Mouse (Mus musculus): ENCODE measurements at regions not wholly inside any gene's neighbourhood (a gene's known extent, or its start where the extent isn't known, plus 50 kb on each side); places are given as distances from the start of the nearest gene placed in this dataset.
A peak's percentile ranks its signal among the peaks of the same experiment; 100 is the strongest.

DNA sequence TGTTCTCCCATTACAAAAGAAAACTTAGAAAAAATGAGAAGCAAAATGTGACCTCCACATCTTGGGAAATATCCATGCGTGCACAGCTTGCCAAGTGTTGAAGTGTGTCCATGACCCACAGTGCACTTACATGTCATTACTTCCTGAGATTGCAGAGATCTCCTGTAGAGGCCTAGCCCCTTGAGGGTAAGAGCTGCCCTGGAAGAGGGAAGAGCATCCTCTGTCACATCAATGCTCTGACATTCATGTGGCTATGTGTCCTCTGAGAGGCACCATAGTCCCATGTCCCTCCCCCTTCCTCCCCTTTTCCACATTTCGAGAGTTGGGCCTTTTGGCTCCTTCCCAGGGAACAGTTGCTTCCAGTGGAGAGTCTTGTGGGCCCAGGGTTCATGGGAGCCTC is 121.4 kb upstream of the Gas1 start:
- Histone ChIP-seq H3K27me3 (replicated peaks; ENCODE audit: control insufficient read depth, insufficient read depth, low read length) (no peaks in the 10 kb centered on the region), H3K27ac (ENCODE audit: insufficient read depth, low read depth, low read length) (no peak overlapping the region), H3K36me3 (ENCODE audit: control insufficient read depth, insufficient read depth, low read length) (no peaks in the 10 kb centered on the region), H3K4me1 (ENCODE audit: control insufficient read depth, insufficient read depth, low read length) (no peaks in the 10 kb centered on the region), H3K4me3 (ENCODE audit: insufficient read depth, low read depth, low read length) (no peak overlapping the region)
- TF ChIP-seq POLR2A (IDR thresholded peaks at IDR 0.05; ENCODE audit: low read depth, low read length) (no peak), CTCF (conservative IDR thresholded peaks at IDR 0.05; ENCODE audit: insufficient read depth, insufficient read length, low read depth, low read length) (no peak)
- peak; percentile 44 for DNase-seq
- WGBS = 56% methylated on average over 2 of the region's 2 CpGs

DNA sequence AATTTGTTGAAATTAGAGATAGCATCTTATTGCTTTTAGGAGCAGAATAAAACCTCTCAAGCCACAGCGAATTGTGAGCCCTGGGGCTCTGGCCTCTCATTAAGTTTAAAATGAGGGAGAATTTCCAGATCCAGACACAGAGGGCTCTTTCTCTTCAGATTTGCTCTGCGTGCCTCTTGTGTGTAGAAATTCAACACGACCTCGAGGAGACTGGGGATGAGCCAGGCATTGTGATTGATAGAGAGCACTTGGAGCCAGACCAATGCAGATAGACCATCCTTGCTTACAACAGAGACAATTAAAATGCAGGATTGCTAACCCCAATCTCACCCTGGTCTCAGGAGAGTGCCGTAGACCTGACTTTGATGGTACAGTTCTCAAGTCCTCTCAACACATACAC is 121.9 kb upstream of the Gas1 start:
- DNase-seq = peak; percentile 11
- Histone ChIP-seq H3K36me3 (ENCODE audit: control insufficient read depth, insufficient read depth, low read length) (no peaks in the 10 kb centered on the region), H3K4me3 (ENCODE audit: insufficient read depth, low read depth, low read length) (no peak overlapping the region), H3K4me1 (ENCODE audit: control insufficient read depth, insufficient read depth, low read length) (no peaks in the 10 kb centered on the region), H3K27me3 (replicated peaks; ENCODE audit: control insufficient read depth, insufficient read depth, low read length) (no peaks in the 10 kb centered on the region), H3K27ac (ENCODE audit: insufficient read depth, low read depth, low read length) (no peak overlapping the region)
- TF ChIP-seq POLR2A (IDR thresholded peaks at IDR 0.05; ENCODE audit: low read depth, low read length) (no peak), CTCF (conservative IDR thresholded peaks at IDR 0.05; ENCODE audit: insufficient read depth, insufficient read length, low read depth, low read length) (no peak)
- WGBS = 66% methylated on average over 5 of the region's 5 CpGs

- TF ChIP-seq POLR2A (IDR thresholded peaks at IDR 0.05; ENCODE audit: low read depth, low read length) = no peak
- no peak for TF ChIP-seq CTCF (conservative IDR thresholded peaks at IDR 0.05; ENCODE audit: insufficient read depth, insufficient read length, low read depth, low read length)
- Histone ChIP-seq H3K27me3 (replicated peaks; ENCODE audit: control insufficient read depth, insufficient read depth, low read length) (no peaks in the 10 kb centered on the region), H3K4me1 (ENCODE audit: control insufficient read depth, insufficient read depth, low read length) (peaks cover 5% of the 10 kb centered on the region; the same call in 1 of the 2 replicates), H3K27ac (ENCODE audit: insufficient read depth, low read depth, low read length) (no peak overlapping the region), H3K4me3 (ENCODE audit: insufficient read depth, low read depth, low read length) (no peak overlapping the region), H3K36me3 (ENCODE audit: control insufficient read depth, insufficient read depth, low read length) (no peaks in the 10 kb centered on the region)
- WGBS = 87% methylated on average over 9 of the region's 9 CpGs
- no peak for DNase-seq
Measured at GRCm38 (mm10) chr13:60303561-60303960, 126.4 kb upstream of the Gas1 start.

DNA sequence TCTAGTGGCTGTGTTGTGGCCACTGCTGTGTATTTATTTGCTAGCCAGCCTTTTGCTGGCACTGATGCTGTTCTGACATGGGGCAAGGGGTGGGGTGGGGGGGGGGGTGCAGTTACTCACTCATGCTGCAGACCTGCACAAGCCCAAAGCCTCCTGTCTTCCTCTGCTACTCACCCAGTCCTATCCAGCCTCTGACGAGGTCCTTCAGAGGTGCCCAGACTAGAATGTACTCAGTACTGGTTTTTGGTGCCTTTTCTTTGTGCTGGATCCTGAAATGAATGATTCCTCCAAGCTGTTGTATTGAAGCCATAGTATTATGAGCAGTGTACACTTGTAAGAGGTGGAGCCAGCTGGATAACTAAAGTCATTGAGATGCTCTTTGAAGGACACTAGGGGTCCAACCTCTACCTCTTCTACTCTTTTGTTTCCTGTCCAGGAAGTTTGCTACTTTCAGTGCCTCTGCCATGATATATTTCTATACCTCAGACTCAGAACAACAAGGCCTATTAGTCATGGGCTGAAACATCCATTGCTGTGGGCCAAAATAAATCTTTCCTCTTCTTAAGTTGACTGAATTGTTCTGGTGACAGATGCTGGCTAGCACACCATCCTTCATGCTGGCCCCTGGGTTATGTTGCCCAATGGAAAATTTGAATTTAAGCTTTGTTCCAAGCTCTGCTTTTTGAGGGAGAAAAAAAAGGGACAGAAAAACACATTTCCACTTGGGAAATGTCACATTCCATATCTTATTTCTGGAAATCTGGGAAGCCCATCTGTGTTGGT is 128.1 kb upstream of the Gas1 start:
- WGBS = 72% methylated on average over 1 of the region's 1 CpGs
- H3K36me3 ChIP-seq (ENCODE audit: control insufficient read depth, insufficient read depth, low read length) = no peaks in the 10 kb centered on the region
- H3K4me3 ChIP-seq (ENCODE audit: insufficient read depth, low read depth, low read length) = no peak overlapping the region
- H3K27ac ChIP-seq (ENCODE audit: insufficient read depth, low read depth, low read length) = no peak overlapping the region
- H3K27me3 ChIP-seq (replicated peaks; ENCODE audit: control insufficient read depth, insufficient read depth, low read length) = no peaks in the 10 kb centered on the region
- H3K4me1 ChIP-seq (ENCODE audit: control insufficient read depth, insufficient read depth, low read length) = peaks cover 5% of the 10 kb centered on the region; the same call in 1 of the 2 replicates
- TF ChIP-seq POLR2A (IDR thresholded peaks at IDR 0.05; ENCODE audit: low read depth, low read length) (no peak), CTCF (conservative IDR thresholded peaks at IDR 0.05; ENCODE audit: insufficient read depth, insufficient read length, low read depth, low read length) (no peak)
- DNase-seq = no peak

DNA sequence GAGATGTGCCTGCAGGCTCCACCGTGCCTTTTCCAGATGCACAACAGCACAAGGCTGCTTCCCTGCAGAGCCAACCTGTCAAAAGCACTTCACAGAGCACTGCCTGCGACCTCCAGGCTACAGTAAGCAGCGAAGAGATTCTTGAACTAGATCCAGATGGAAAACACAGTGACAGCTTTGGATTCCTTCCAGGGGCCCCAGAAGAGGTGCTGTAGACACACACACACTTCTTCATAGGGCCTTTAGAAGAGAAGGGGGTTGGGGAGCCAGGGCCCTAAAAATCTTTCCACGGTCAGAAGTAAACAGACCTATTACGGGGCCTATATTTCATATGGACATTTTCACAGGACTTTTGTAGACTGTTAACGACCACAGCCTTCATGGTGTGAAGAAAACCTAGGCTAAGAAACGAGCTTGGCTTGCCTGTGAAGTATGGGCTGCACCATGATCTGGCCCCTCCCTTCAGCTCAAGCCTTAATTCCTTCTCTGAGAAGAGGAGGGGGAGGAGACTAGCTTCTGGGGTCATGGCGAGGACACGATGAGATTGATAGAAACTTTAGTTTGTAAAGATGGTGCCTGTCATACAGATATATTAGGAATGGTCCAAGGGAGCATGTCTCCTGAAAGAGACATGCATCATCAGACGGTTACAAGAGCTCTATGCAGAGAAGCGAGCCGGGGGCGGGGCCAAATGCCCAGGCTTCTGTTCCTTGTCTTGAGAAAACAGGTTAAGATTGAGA is 131.1 kb upstream of the Gas1 start:
- TF ChIP-seq CTCF (conservative IDR thresholded peaks at IDR 0.05; ENCODE audit: insufficient read depth, insufficient read length, low read depth, low read length) (no peak), POLR2A (IDR thresholded peaks at IDR 0.05; ENCODE audit: low read depth, low read length) (no peak)

GRCm38 (mm10) chr13:60309482-60309881 is 132.3 kb upstream of the Gas1 start:
- Histone ChIP-seq H3K36me3 (ENCODE audit: control insufficient read depth, insufficient read depth, low read length) (no peaks in the 10 kb centered on the region), H3K27me3 (replicated peaks; ENCODE audit: control insufficient read depth, insufficient read depth, low read length) (no peaks in the 10 kb centered on the region), H3K4me3 (ENCODE audit: insufficient read depth, low read depth, low read length) (no peak overlapping the region), H3K4me1 (ENCODE audit: control insufficient read depth, insufficient read depth, low read length) (peaks cover 5% of the 10 kb centered on the region; the same call in 1 of the 2 replicates), H3K27ac (ENCODE audit: insufficient read depth, low read depth, low read length) (no peak overlapping the region)
- no peak for DNase-seq
- TF ChIP-seq CTCF (conservative IDR thresholded peaks at IDR 0.05; ENCODE audit: insufficient read depth, insufficient read length, low read depth, low read length) (no peak), POLR2A (IDR thresholded peaks at IDR 0.05; ENCODE audit: low read depth, low read length) (no peak)
- 87% methylated on average over 12 of the region's 12 CpGs for WGBS

More for the DNA sequence above, 131.1 kb upstream of the Gas1 start:
- Histone ChIP-seq H3K27ac (ENCODE audit: insufficient read depth, low read depth, low read length) (no peak overlapping the region), H3K27me3 (replicated peaks; ENCODE audit: control insufficient read depth, insufficient read depth, low read length) (no peaks in the 10 kb centered on the region), H3K4me3 (ENCODE audit: insufficient read depth, low read depth, low read length) (no peak overlapping the region), H3K4me1 (ENCODE audit: control insufficient read depth, insufficient read depth, low read length) (peaks cover 5% of the 10 kb centered on the region; the same call in 1 of the 2 replicates), H3K36me3 (ENCODE audit: control insufficient read depth, insufficient read depth, low read length) (no peaks in the 10 kb centered on the region)
- WGBS = 53% methylated on average over 13 of the region's 13 CpGs
- DNase-seq = peak; percentile 38

GRCm38 (mm10) chr13:60309926-60310325 is 132.8 kb upstream of the Gas1 start:
- no peak for DNase-seq
- no peak overlapping the region for H3K4me3 ChIP-seq (ENCODE audit: insufficient read depth, low read depth, low read length)
- TF ChIP-seq CTCF (conservative IDR thresholded peaks at IDR 0.05; ENCODE audit: insufficient read depth, insufficient read length, low read depth, low read length) = no peak
- TF ChIP-seq POLR2A (IDR thresholded peaks at IDR 0.05; ENCODE audit: low read depth, low read length) = no peak
- no peaks in the 10 kb centered on the region for H3K27me3 ChIP-seq (replicated peaks; ENCODE audit: control insufficient read depth, insufficient read depth, low read length)
- no peaks in the 10 kb centered on the region for H3K36me3 ChIP-seq (ENCODE audit: control insufficient read depth, insufficient read depth, low read length)
- WGBS = 92% methylated on average over 4 of the region's 4 CpGs
- no peak overlapping the region for H3K27ac ChIP-seq (ENCODE audit: insufficient read depth, low read depth, low read length)
- peaks cover 5% of the 10 kb centered on the region; the same call in 1 of the 2 replicates for H3K4me1 ChIP-seq (ENCODE audit: control insufficient read depth, insufficient read depth, low read length)

All from kidney, adult 2 months (tissue).